Mouse (Mus musculus) left cerebral cortex, postnatal 4 days (tissue): ENCODE measurements around the gene Nlgn2. TPM values are rescaled to one million over a fixed set of nuclear protein-coding genes. Genes with fewer than 3 reads are reported as not detected.
A peak's percentile ranks its signal among the peaks of the same experiment; 100 is the strongest.
"Not testable (repeated sequence)": the region's sequence is repeated elsewhere in the genome, so short reads cannot be mapped to it uniquely, and the experiment has no call there.

ENCODE experiments used
- DNase-seq: peaks from one replicate; pipeline ENCODE4 v3.0.0-alpha.2; 2022
- intact Hi-C: fragments of 180-260 bp; cut with DNase I; formaldehyde crosslinking; loops from one replicate; pipeline ENCODE4 v1.15.1; 2025
- total RNA-seq, 2 experiments: library from RNA; stranded (reverse); gene quantifications; 2 replicates each; pipeline ENCODE4 v1.2.3; 2021

The Nlgn2 gene
- total RNA-seq, 2 experiments from 2014 or later, result 237 to 257 TPM

DNA sequence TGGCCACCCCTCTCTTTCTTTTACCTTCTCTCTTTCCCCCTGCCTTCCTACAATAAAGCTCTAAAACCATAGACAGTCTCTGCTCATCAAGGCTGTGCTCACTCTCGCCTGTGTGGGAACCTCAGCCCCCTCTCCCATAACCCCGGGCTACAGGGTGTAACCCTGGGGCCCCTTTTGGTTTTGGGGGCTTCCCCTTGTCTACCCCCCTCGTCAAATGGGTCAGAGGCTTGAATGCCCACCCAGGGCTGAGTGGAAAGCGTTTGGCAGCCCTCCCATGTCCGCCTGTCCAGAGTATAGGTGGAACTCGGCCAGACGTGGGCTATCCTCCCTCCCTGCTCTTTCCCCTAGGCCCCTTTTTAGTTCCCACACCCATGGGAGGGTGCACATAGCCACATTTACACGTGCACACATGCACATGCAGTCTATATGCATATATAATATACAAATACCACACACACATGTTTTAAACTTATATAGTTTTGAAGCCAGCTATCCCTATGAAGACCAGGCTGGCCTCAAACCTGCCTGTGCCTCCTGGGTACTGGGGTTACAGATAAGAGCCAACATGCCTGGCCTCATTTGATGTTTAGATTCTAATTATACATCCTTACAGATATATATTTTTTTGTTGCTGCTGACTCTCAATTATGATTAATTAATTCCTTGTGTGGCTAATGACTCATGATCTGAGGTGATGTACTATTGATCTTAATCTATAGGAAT, 26.7 kb upstream of the Nlgn2 start:
- DNase-seq, result no peak
- intact Hi-C loops, result no loop called here

DNA sequence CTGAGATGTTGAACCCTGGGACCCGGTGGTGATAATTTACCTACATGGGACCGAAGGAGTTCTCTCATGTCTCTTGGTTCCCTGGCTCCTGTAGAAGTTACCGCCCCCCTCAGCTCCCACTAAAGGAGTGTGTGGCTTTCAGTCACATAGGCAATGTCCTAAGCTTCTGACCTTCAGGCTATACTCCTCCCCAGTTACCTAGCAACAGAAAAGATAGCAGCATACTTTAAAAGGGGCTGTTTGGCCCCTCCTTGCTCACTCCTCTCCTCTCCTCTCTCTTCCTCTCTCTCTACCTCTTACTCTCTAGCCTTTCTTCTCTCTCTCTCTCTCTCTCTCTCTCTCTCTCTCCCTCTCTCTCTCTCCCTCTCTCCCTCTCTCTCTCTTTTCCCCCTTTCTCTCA, 26.1 kb upstream of the Nlgn2 start:
- intact Hi-C loops, result not testable (repeated sequence)

DNA sequence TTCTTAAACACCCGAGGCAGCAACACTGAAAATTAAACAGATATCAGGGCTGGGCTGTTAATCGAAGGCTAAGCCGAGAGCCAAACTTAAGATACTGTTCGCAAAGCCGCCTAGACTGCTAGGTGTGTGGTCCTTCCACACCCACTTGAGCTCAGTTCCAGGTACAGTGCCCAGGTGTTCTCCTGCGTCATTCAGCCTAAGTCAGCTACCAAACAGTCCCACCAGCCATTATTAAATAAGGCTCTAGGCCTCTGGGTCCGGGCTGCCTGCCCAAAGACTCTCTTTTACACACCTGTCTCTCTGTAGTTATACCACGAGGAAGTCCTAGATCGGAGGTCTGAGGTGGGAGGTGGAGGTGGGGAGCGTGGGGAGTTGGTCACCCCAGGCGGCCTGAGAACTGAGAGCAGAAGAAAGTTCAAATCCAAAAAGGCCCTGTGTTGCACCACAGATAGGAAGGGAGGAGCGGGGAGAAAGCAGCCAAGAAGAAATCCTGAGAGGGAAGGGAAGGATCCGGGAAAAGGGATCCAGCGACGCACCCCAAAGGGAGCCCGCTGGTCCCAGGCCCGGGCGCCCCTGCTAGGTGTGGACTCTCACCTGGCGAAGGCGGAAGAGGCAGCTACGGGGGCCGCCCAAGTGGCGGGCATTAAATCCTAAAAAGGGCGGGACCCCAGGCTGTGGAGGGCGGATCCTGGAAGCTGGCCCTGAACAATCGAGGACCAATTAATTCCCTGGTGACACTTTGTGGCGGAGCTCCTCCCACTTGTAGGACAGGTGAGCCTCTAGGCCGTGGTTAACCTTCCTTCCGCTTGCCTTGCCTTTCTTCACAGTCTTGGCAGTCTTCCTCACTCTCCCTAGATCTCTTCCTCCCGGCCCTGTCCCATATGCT, 20.8 kb upstream of the Nlgn2 start, which contains the start of gene Tnk1:
Tnk1 (minus strand) TSS at position 618 of the 886 bp plus-strand sequence.
- DNase-seq, result no peak
- intact Hi-C loops, result no loop called here

More for the DNA sequence above, 26.1 kb upstream of the Nlgn2 start:
- DNase-seq, result not testable (repeated sequence)

DNA sequence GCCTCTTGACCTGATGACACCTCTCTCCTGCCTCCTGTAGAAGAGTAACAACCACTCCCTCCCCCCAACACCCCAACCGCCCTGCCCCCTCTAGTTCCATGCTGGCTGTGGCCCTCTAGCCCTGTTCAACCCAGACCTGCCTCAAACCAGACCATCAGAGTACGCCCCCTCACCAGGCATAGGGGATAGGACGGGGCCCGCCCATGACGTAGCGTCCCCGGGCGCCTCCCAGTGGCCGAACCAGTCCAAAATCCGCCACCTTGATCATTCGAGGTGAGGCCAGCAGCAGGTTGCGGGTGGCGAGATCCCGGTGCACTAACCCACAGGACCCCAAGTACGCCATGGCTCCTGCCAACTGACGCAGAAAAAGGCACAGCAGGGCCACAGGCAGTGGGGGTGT, 17.8 kb upstream of the Nlgn2 start:
- intact Hi-C loops, result no loop called here
- peak; percentile 63 for DNase-seq

DNA sequence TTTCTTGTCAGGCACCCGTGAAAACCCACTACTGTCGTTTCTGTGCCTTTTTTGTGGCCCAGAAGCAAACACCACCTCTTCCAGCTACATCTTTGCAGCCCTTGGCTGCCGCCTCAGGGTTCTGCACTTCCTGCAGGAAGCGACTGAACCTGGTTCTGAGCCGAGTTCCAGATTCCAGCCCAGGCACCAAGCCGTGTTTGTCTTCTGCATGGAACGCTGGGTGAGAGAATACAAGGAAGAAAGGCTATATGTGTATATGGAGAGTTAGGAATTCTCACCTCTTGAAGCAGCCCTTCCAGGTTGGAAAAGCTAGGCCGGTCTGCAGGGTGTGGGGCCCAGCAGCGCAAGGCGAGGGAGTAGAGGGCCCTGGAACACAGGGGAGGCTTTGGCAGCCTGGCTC, 17.1 kb upstream of the Nlgn2 start:
- intact Hi-C loops, result loop anchor here (5.0 kb wide), 1 partner anchor 898 kb away; no protein-coding TSS in a partner anchor

DNA sequence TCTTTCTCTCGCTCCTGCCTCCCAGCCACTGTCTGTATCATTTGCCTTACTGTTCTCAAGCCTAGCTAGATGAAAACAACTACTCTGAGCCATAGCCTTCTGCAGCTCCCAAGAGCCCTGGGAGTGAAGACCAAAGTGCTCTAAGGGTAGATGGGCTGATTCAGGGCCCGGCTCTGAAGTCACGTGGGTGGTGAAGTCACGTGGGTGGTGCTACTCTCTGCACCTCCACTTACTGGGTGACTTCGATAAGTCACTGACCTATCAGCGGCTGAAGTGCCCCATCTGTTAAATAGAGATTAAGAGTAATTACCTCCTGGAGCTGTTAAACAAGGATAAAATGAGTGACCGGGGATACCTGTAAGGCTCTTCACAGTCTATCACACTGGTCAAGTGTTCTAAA, 16.4 kb upstream of the Nlgn2 start:
- no peak for DNase-seq
- intact Hi-C loops, result loop anchor here (5.0 kb wide), 1 partner anchor 898 kb away; no protein-coding TSS in a partner anchor

More for the DNA sequence above, 17.1 kb upstream of the Nlgn2 start:
- DNase-seq, result no peak

DNA sequence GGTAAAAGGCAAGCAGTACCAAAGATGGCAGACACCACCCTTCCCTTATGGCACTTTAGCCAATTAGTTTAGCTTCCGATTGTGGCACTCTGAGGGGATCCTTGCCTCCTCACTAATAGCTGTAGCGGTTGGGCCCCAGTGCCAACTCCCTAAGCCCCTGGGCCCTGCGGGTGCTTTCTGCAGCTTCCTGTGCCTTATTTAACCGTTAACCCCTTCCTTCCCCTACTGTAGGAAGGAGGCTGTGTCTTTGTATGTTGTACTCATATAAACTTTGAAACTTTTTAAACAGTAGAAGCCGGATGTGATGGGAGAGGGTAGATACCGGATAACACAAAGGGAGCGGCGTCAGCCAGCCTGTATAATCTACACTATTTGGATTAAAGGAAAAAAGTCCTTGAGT, 13.2 kb upstream of the Nlgn2 start:
- intact Hi-C loops, result loop anchor here (5.0 kb wide), 1 partner anchor 902 kb away; no protein-coding TSS in a partner anchor
- no peak for DNase-seq

DNA sequence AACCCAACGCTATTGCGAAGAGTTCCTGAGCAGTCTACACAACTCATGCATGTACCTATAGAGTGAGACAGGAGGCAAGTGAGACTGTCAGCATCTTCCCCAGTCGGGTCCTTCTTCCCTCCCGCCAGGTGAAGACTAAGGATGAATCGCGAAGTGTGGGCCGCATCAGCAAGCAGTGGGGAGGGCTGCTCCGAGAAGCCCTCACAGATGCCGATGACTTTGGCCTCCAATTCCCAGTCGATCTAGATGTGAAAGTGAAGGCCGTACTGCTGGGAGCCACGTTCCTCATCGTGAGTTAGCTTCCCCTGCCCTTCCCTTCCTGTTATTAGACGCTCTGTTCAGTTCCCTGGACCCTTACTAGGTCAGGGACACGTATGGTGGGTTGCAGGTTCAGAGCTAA, 12.3 kb upstream of the Nlgn2 start:
- intact Hi-C loops, result loop anchor here (5.0 kb wide), 1 partner anchor 902 kb away; no protein-coding TSS in a partner anchor
- DNase-seq, result no peak

DNA sequence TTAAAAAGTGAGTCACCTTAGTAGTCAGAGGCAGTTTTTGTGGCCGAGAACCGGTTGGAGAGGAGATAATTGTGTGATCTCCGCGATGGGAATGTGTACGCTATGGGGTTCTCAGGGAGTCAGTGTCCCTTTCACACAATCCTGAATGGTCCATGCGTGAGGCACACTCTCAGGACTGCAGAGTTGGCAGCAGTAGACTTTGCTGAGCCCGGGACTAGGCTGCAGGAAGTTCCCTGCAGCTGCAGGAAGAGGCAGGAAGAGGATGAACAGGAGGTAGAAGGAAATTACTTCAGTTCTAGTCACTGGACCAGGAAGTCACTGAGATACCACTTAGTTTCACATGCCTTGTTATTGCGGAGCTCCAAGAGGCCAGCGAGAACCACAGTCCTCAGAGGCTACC, 11.5 kb upstream of the Nlgn2 start:
- intact Hi-C loops, result no loop called here
- DNase-seq, result no peak

DNA sequence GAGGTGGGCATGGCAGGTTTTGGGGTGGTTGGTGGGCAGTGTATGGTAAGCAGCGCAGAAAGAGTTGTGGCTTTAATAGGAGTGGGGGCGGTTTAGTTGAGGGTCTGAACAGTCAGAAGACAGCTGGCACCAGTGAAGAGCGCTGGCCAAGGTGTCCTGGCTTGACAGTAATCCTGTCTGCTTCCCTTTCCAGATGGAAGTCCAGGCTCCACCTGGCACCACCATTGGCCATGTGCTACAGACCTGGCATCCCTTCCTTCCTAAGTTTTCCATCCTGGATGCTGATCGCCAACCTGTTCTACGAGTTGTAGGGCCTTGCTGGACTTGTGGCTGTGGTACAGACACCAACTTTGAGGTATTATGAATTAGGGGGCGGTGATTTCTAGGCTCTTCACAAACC, 10.4 kb upstream of the Nlgn2 start:
- intact Hi-C loops, result no loop called here
- peak; percentile 53 for DNase-seq

DNA sequence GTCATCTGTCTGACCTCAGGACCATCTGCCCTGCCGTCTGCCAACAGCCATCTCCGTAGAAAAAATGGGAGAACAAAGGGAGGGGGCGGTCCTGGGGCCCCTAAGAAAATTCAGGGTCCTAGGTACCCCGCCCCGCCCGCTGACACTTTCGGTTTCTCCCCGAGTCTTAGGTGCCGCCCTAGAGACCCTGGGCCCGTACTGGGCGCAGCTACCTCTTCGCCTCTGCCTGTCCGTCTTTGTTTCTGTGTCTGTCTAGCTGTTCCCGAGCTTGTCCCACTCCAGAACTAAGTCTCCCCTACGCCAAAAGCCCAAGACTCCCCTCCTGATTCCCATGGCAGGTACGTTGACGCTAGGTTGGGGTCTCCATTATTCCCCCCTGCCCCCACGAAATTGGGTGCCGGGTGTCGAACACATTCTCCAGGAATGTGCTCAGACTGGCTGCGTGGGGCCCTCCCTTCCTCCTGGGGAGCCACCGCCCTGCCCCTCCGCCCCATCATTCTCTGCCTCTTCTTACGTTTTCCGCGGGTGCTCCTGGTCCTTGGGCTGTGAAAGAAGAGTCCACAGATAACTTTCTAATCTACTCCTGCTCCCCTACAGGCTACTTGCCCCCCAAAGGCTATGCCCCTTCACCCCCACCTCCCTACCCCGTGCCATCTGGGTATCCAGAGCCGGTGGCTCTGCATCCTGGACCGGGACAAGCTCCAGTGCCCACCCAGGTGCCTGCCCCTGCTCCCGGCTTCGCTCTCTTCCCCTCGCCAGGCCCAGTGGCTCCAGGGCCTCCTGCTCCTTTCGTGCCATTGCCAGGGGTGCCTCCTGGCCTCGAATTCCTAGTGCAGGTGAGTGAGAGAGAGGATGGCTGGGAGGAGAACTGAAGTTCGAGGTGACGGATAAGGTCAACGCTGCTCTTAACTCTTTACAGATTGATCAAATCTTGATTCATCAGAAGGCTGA, 9.4 kb upstream of the Nlgn2 start:
- intact Hi-C loops, result no loop called here

DNA sequence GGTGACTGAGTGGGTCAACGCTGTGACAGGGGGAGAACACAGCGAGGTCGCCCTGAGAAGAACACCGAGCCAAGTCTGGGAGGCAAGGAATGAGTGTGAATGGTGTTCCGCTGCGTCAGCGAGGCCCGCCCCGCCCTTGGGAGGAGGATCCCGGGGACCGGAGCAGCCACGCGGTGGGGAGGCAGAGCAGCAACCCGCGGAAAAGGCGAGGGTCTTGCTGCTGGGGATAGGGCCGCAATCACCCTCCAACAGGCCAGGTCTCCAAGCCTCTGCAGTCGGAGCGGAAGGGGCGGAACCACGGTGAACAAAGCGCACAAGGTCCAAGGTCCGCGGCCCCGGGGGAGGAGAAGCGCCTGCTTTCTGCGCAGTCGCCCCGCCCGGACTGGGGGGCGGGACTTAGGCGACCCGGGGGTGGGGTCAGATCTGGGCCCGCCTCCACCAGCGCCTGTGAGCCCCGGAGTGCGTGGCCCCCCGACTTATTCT, 8.7 kb upstream of the Nlgn2 start, which contains the start of gene Plscr3:
Plscr3 (plus strand) TSS at position 179 of the 483 bp plus-strand sequence.
- intact Hi-C loops, result no loop called here

More for the DNA sequence above, 9.4 kb upstream of the Nlgn2 start:
- DNase-seq, result no peak

DNA sequence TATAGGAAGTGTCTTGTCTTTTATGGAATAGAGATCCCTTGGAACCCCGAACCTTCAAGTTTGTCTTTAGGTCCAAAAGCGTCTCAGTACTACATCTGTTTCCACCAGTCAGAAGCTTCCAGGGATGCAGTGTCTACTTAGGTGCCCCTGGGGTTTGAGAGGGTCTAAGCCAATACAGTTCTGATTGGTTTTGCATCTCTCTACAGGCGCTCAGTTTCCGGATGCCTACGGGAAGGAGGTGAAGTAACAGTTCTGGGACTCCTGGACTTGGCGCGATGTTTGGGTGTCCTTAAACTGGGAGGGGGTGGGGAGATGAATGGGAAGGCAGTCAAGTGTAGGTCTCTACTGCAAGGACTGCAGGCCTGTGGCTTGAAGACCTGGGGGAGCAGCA, 1.1 kb upstream of the Nlgn2 start:
- no peak for DNase-seq
- intact Hi-C loops, result loop anchor here (5.0 kb wide), 1 partner anchor 36 kb away; the partner anchor contains the start of gene Fgf11

More for the DNA sequence above, 8.7 kb upstream of the Nlgn2 start, which contains the start of gene Plscr3:
- DNase-seq, result peak; percentile 97

DNA sequence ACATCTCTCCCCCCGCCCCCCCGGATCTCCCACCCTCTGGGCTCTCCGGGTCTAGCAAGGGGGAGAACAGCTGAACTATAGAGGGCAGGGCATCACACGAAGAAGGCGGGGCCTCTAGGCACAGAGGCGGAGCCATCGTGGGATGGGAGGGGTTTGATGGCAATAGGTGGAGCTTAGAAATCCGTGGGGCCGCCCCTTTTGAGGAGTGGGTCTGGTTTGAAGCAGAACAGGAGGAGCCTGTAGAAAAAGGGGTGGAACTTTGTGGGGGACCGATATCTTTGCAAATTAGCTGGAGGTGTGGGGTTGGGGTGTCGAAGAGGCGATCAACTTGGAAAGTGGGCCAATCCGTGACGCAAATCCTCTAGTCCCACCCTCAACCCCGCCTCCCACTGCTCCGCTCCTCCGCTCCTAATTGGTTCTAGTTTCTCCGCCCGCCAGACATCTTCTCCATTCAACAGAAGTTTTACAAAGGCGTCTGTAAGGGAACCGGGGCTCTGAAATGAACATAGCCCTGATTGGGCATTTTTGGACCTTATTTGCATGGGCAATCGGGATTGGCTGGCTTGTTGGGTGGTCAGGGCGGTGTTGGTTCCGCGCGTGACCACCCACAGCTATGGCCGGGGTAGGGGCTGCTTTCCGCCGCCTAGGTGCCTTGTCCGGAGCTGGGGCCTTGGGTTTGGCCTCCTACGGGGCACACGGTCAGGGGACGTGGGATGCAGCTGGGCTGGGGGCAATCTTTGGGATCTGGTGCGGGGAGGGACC, 549 bp upstream of the Nlgn2 start, which contains the start of gene Tmem256:
Tmem256 (plus strand) TSS at position 563 of the 762 bp plus-strand sequence.
- intact Hi-C loops, result loop anchor here (5.0 kb wide), 1 partner anchor 36 kb away; the partner anchor contains the start of gene Fgf11
- peak; percentile 98 for DNase-seq

DNA sequence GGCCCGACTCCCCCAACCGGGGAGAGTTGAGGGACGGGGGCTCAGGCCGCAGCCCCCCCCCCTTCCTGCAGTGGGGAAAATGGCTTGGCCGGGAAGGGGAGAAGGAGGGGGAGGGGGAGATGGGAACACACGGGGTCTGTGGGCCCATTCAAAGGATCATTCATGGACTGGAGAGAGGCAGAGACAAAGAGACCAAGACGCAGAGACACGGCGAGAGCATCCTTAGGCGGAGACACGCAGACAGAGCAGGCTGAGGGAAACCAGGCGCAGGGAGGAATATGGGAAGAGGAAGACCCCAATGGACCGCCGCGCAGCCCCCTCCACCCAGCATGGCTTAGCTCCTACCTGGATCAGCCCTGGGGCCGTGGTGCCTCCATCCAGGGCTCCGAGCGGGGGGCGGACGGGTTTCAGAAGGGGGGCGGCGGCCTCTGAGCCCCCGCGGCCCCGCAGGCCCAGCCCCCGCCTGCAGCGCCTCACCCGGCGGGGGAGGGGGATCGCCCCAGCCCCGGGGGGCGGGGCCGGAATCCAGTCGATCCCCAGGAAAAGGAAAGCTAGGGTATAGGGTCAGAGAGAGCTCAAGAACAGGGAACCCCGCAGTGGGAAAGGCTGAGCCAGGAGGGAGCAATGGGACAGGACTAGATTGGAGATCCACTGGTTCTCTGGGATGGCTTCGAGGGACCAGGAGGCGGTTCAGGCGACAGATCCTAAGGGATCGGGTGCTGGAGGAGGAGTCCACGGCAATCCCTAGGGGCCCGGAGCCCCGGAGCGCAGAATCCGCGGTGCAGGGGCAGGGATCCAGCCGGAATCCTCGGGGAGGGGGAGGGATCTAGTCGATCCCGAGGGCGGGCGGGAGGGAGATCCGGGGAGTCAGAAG, 644 bp downstream of the Nlgn2 start:
- intact Hi-C loops, result loop anchor here (5.0 kb wide), 1 partner anchor 35 kb away; the partner anchor contains the start of gene Fgf11
- peak; percentile 44 for DNase-seq

DNA sequence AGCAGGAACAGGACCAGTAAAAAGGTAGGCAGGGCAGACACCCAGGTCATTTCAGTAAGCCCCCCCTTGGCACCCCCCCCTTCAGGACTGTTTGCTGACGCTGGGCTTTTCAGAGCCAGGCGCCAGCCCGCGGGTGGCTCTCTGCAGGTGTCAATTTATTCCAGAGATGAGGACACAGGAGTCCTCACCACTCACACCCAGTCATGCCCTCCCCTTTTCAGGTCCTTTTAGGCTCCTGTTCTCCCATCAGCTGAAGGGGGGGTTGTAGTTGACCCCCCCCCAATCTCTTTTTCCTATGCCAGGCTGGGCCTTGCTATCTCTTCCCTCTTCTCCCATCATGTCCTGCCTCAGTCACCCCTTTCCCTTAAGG, 1.6 kb downstream of the Nlgn2 start:
- DNase-seq, result no peak
- intact Hi-C loops, result loop anchor here (5.0 kb wide), 1 partner anchor 34 kb away; the partner anchor contains the start of gene Fgf11

DNA sequence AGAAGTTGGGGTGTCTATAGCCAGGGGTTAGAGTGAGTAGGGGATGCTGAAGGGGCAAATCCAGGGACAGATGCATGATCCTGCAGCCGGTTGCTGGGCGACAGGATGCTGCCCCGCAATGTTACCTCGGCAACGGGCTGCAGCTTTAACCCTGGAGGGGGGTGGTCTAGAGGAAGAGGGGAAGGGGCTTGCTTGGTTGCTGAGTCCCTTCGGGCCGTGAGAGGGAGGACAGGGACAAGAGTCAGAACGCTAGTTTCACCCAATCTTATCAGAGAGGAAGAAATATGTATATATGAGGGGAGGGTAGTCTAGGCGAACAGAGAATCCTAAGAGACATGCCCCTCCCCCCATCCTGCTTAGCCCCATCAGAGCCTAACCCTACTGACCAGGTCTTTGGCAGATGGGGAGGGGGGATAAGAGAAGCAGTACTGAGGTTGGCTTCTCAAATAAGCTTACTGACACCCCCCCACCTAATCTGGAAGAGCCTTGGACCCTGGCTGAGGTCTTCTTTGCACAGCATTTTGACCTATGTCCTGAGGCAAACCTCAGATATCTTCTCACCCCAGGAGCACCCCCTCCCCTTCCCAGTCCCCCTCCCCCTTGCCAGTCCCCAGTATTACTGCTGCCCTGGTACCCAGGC, 2.1 kb downstream of the Nlgn2 start:
- intact Hi-C loops, result loop anchor here (5.0 kb wide), 1 partner anchor 33 kb away; the partner anchor contains the start of gene Fgf11
- DNase-seq, result no peak
